Mouse (Mus musculus): ENCODE results near the gene Zfp536.

- no peak for TF ChIP-seq CTCF (IDR thresholded peaks at IDR 0.05)
- no peak for TF ChIP-seq EP300 (IDR thresholded peaks at IDR 0.05)
Observed at GRCm38 (mm10) chr7:37556811-37557210, 216.6 kb downstream of the Zfp536 start.

Measured in lung, postnatal 0 days (tissue).